Mouse (Mus musculus): ENCODE data around the gene Cbx5. TPM values are rescaled to one million over a fixed set of nuclear protein-coding genes. Genes with fewer than 3 reads are reported as not detected.
A peak's percentile ranks its signal among the peaks of the same experiment; 100 is the strongest.

Cbx5 gene
- polyA plus RNA-seq, 1 experiment from 2014 or later, result 70.4 TPM

GRCm38 (mm10) chr15:103196835-103197234 lies 42.8 kb downstream of the Cbx5 start:
- Histone ChIP-seq H3K27ac (ENCODE audit: low read length) (no peak overlapping the region), H3K4me2 (ENCODE audit: low read depth, low read length) (no peak overlapping the region), H3K27me3 (replicated peaks; ENCODE audit: control insufficient read depth, insufficient read depth, low read length) (no peaks in the 10 kb centered on the region), H3K4me1 (ENCODE audit: control insufficient read depth, insufficient read depth, low read length) (no peaks in the 10 kb centered on the region), H3K4me3 (ENCODE audit: low read length) (no peak overlapping the region), H3K9ac (ENCODE audit: low read depth, low read length) (no peak overlapping the region), H3K9me3 (ENCODE audit: control insufficient read depth, low read length) (no peaks in the 10 kb centered on the region), H3K36me3 (ENCODE audit: control insufficient read depth, insufficient read depth, low read length) (peaks cover 16% of the 10 kb centered on the region; the same call in 1 of the 2 replicates)
- WGBS, result 84% methylated on average over 1 of the region's 1 CpGs
- no peak for ATAC-seq

- peaks cover 7% of the 10 kb centered on the region; the same call in 1 of the 2 replicates for H3K36me3 ChIP-seq (ENCODE audit: control insufficient read depth, insufficient read depth, low read length)
These were observed 46.0 kb downstream of the Cbx5 start for GRCm38 (mm10) chr15:103193606-103194005.

GRCm38 (mm10) chr15:103190531-103191462 lies 48.8 kb downstream of the Cbx5 start:
- H3K4me2 ChIP-seq (ENCODE audit: low read depth, low read length), result no peak overlapping the region
- ATAC-seq, result no peak
- no peaks in the 10 kb centered on the region for H3K36me3 ChIP-seq (ENCODE audit: control insufficient read depth, insufficient read depth, low read length)
- H3K9ac ChIP-seq (ENCODE audit: low read depth, low read length), result no peak overlapping the region
- no peaks in the 10 kb centered on the region for H3K9me3 ChIP-seq (ENCODE audit: control insufficient read depth, low read length)
- no peak overlapping the region for H3K4me3 ChIP-seq (ENCODE audit: low read length)
- 54% methylated on average over 10 of the region's 10 CpGs for WGBS
- H3K27ac ChIP-seq (ENCODE audit: low read length), result no peak overlapping the region
- no peaks in the 10 kb centered on the region for H3K27me3 ChIP-seq (replicated peaks; ENCODE audit: control insufficient read depth, insufficient read depth, low read length)
- no peaks in the 10 kb centered on the region for H3K4me1 ChIP-seq (ENCODE audit: control insufficient read depth, insufficient read depth, low read length)

More at GRCm38 (mm10) chr15:103193606-103194005, 46.0 kb downstream of the Cbx5 start:
- Histone ChIP-seq H3K27me3 (replicated peaks; ENCODE audit: control insufficient read depth, insufficient read depth, low read length) (no peaks in the 10 kb centered on the region), H3K27ac (ENCODE audit: low read length) (no peak overlapping the region), H3K9me3 (ENCODE audit: control insufficient read depth, low read length) (no peaks in the 10 kb centered on the region), H3K4me3 (ENCODE audit: low read length) (no peak overlapping the region), H3K4me2 (ENCODE audit: low read depth, low read length) (no peak overlapping the region), H3K9ac (ENCODE audit: low read depth, low read length) (no peak overlapping the region), H3K4me1 (ENCODE audit: control insufficient read depth, insufficient read depth, low read length) (no peaks in the 10 kb centered on the region)
- ATAC-seq, result no peak
- WGBS, result 71% methylated on average over 2 of the region's 2 CpGs

- no peak overlapping the region for H3K4me3 ChIP-seq (ENCODE audit: low read length)
- no peak overlapping the region for H3K9ac ChIP-seq (ENCODE audit: low read depth, low read length)
- no peaks in the 10 kb centered on the region for H3K27me3 ChIP-seq (replicated peaks; ENCODE audit: control insufficient read depth, insufficient read depth, low read length)
- no peaks in the 10 kb centered on the region for H3K4me1 ChIP-seq (ENCODE audit: control insufficient read depth, insufficient read depth, low read length)
- H3K4me2 ChIP-seq (ENCODE audit: low read depth, low read length), result no peak overlapping the region
- ATAC-seq, result no peak; the same call in 1 of the 2 replicates
- no peaks in the 10 kb centered on the region for H3K36me3 ChIP-seq (ENCODE audit: control insufficient read depth, insufficient read depth, low read length)
- WGBS, result 78% methylated on average over 7 of the region's 7 CpGs
- H3K9me3 ChIP-seq (ENCODE audit: control insufficient read depth, low read length), result no peaks in the 10 kb centered on the region
- no peak overlapping the region for H3K27ac ChIP-seq (ENCODE audit: low read length)
These were observed 49.5 kb downstream of the Cbx5 start for GRCm38 (mm10) chr15:103190083-103190482.

- H3K27ac ChIP-seq (ENCODE audit: low read length), result no peak overlapping the region
- H3K36me3 ChIP-seq (ENCODE audit: control insufficient read depth, insufficient read depth, low read length), result no peaks in the 10 kb centered on the region
- ATAC-seq, result no peak
- H3K4me2 ChIP-seq (ENCODE audit: low read depth, low read length), result no peak overlapping the region
- no peak overlapping the region for H3K4me3 ChIP-seq (ENCODE audit: low read length)
- no peaks in the 10 kb centered on the region for H3K9me3 ChIP-seq (ENCODE audit: control insufficient read depth, low read length)
- WGBS, result 76% methylated on average over 6 of the region's 6 CpGs
- H3K27me3 ChIP-seq (replicated peaks; ENCODE audit: control insufficient read depth, insufficient read depth, low read length), result peaks cover 9% of the 10 kb centered on the region
- H3K4me1 ChIP-seq (ENCODE audit: control insufficient read depth, insufficient read depth, low read length), result peaks cover 11% of the 10 kb centered on the region
- no peak overlapping the region for H3K9ac ChIP-seq (ENCODE audit: low read depth, low read length)
These were observed 51.8 kb downstream of the Cbx5 start for GRCm38 (mm10) chr15:103187803-103188202.

GRCm38 (mm10) chr15:103185462-103186198 lies 54.0 kb downstream of the Cbx5 start:
- WGBS, result 44% methylated on average over 19 of the region's 19 CpGs
- Histone ChIP-seq H3K9me3 (ENCODE audit: control insufficient read depth, low read length) (no peaks in the 10 kb centered on the region), H3K9ac (ENCODE audit: low read depth, low read length) (no peak overlapping the region), H3K4me2 (ENCODE audit: low read depth, low read length) (no peak overlapping the region), H3K27me3 (replicated peaks; ENCODE audit: control insufficient read depth, insufficient read depth, low read length) (peaks cover 12% of the 10 kb centered on the region), H3K27ac (ENCODE audit: low read length) (no peak overlapping the region), H3K36me3 (ENCODE audit: control insufficient read depth, insufficient read depth, low read length) (no peaks in the 10 kb centered on the region), H3K4me1 (ENCODE audit: control insufficient read depth, insufficient read depth, low read length) (peaks cover 12% of the 10 kb centered on the region), H3K4me3 (ENCODE audit: low read length) (no peak overlapping the region)
- no peak for ATAC-seq

- Histone ChIP-seq H3K4me1 (ENCODE audit: control insufficient read depth, insufficient read depth, low read length) (peaks cover 12% of the 10 kb centered on the region), H3K36me3 (ENCODE audit: control insufficient read depth, insufficient read depth, low read length) (no peaks in the 10 kb centered on the region), H3K4me3 (ENCODE audit: low read length) (peak overlapping the region; percentile 45), H3K27ac (ENCODE audit: low read length) (no peak overlapping the region), H3K4me2 (ENCODE audit: low read depth, low read length) (peak overlapping the region; percentile 85), H3K27me3 (replicated peaks; ENCODE audit: control insufficient read depth, insufficient read depth, low read length) (peaks cover 24% of the 10 kb centered on the region), H3K9me3 (ENCODE audit: control insufficient read depth, low read length) (no peaks in the 10 kb centered on the region), H3K9ac (ENCODE audit: low read depth, low read length) (no peak overlapping the region)
- ATAC-seq, result no peak
- WGBS, result 13% methylated on average over 25 of the region's 25 CpGs
These were observed 55.7 kb downstream of the Cbx5 start for GRCm38 (mm10) chr15:103183651-103184610.

GRCm38 (mm10) chr15:103183135-103183534 lies 56.5 kb downstream of the Cbx5 start:
- peaks cover 12% of the 10 kb centered on the region for H3K4me1 ChIP-seq (ENCODE audit: control insufficient read depth, insufficient read depth, low read length)
- ATAC-seq, result peak; percentile 54
- no peak overlapping the region for H3K27ac ChIP-seq (ENCODE audit: low read length)
- H3K9me3 ChIP-seq (ENCODE audit: control insufficient read depth, low read length), result no peaks in the 10 kb centered on the region
- peaks cover 29% of the 10 kb centered on the region for H3K27me3 ChIP-seq (replicated peaks; ENCODE audit: control insufficient read depth, insufficient read depth, low read length)
- no peaks in the 10 kb centered on the region for H3K36me3 ChIP-seq (ENCODE audit: control insufficient read depth, insufficient read depth, low read length)
- H3K9ac ChIP-seq (ENCODE audit: low read depth, low read length), result peak overlapping the region; percentile 47; the same call in 1 of the 2 replicates
- H3K4me3 ChIP-seq (ENCODE audit: low read length), result peak overlapping the region; percentile 45
- peak overlapping the region; percentile 85 for H3K4me2 ChIP-seq (ENCODE audit: low read depth, low read length)
- WGBS, result 1% methylated on average over 21 of the region's 21 CpGs
